Mouse (Mus musculus): ENCODE data around the gene Dnmt3c.
"Not testable (repeated sequence)": the region's sequence is repeated elsewhere in the genome, so short reads cannot be mapped to it uniquely, and the experiment has no call there.

DNA sequence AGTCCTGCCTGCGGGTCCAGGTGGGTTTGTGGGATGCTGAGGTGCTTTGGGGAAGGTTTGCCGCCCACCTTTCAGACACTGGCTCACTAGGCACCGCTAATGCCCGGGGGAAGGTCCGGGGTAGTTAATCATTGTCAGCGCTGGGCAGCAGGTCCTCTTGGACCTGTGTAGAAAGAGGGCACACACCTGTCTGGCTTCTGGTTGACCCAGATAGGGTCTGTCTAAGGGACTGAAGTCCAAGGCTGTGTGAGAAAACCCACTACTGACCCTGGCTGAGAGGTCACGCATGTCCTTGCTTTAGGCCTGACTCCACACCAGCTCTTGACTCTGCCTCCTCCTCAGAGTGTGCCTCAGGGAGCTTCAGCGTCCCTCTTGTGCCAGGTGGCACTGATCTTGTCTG, 38.8 kb upstream of the Dnmt3c start:
- not testable (repeated sequence) for TF ChIP-seq CTCF, EP300 (IDR thresholded peaks at IDR 0.05; ENCODE audit: low read depth)

Data from heart, postnatal 0 days (tissue).